Mouse (Mus musculus) gastrocnemius, adult 8-10 months (tissue): Measurements from ENCODE around the gene Jade2. TPM values are rescaled to one million over a fixed set of nuclear protein-coding genes. Genes with fewer than 3 reads are reported as not detected.

Source experiments
- DNase-seq, 2 experiments: peaks; one replicate each; pipeline ENCODE4 v3.0.0; 2022; ENCODE audit warnings: low spot score in 2 of 2
- total RNA-seq, 4 experiments: library from RNA; stranded (reverse); gene quantifications; 2 replicates each; pipeline ENCODE4 v1.2.4; 2022

The Jade2 gene
- 10 to 100 TPM in 1 of 4 experiments, 1 to 10 TPM in 3; 4.4 to 10.0 (median 9.1) TPM for total RNA-seq

DNA sequence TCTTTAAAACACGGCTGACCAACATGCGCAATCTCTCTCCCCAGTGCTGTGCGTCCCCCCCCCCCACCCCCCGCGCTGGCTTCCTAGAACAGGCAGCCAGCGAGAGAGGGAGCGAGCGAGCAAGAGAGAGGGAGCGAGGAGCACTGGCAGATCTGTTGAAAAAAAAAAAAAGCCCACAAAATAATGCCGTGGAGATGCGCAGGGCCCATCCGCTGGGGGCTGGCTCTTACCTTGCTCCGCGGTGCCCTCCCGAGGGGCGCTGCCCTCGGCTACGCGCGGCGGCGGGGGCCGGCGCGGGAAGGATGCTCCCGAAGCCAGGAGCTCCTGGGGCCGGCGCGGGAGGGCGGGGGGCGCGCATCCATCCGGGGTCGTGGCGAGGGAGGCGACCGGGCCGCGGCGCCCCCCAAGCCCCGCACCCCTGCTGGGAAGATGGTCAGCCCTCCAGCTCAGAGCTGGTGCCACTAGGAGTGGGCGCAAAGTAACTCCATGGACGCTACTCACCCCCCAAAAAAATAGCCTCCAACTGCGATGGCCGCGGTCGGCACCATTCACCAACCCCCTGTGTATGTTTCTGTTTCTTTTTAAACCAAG, at the start of gene Jade2:
TSS of gene Jade2 (minus strand) at position 573 of the 591 bp plus-strand sequence.
- DNase-seq: peak in 1 of 2 experiments; percentile 39

DNA sequence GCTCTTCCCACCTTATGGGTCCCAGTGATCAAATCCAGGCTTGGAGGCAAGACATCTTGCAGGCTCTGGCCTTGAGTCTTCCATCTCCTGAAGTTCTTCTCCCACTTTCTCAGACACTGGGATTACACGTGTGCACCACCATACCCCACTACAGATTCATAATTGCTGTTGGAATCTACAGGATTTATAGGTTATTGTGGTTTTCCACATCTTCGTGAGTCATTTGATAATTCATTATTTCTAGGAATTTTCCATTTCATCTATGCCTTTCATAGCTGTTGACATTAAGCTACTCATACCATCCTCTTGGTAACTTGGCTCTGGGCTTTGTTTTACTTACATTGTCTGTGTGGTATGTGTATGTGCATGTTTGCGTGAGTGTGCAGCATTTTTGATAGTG, 46.8 kb upstream of the Jade2 start:
- DNase-seq: no peak

DNA sequence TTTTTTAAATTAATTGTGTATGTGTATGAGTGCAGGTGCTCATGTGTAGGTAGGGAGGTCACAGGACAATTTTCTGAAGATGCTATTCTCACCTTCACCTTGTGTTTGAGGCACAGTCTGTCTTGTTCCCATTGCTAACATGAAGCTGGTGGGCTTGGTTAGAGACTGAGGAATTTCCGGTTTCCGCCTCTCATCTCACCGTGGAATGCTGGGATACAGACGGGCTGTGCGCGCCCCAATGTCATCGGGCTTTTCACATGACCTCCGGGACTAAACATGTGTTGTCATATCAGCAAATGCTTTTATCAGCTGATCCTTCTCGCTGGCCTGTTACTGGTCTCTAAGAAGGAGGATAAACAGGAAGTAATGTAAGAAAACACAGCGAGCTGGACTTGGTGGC, 42.2 kb upstream of the Jade2 start:
- DNase-seq: no peak

DNA sequence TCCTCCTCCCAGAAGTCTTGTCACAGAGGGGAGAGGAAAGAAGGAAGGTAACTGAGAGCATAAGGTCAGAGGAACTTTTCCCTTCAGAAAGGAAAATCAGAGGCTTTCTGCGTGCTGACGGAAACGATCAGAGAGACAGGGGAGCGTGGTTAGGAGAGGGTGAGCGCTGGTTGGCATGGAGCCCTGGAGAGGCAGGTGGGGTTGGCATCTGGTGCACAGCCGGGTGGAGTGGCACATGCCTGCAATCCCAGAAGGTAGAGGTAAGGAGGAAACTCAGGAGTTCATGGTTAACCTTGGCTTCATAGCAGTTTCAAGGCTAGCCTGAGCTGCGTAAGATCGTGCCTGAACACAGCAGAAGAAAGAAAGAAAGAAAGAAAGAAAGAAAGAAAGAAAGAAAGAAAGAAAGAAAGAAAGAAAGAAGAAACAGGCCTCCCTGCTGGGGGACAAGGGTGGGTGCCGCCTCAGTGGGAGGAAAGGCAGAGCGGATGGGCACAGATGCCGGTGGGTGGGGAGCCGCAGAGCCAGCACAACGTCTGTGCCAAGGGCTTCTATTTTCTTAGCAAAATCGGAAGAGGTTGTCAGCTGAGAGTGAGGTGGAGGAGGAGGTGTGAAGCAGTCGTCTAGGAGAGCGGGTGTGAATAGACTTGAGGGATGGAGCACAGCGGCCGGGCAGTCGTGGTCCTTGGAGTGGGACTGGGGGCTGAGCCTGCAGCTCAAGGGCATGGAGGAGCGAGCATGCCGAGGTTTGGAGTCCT, 41.0 kb upstream of the Jade2 start:
- no peak for DNase-seq

DNA sequence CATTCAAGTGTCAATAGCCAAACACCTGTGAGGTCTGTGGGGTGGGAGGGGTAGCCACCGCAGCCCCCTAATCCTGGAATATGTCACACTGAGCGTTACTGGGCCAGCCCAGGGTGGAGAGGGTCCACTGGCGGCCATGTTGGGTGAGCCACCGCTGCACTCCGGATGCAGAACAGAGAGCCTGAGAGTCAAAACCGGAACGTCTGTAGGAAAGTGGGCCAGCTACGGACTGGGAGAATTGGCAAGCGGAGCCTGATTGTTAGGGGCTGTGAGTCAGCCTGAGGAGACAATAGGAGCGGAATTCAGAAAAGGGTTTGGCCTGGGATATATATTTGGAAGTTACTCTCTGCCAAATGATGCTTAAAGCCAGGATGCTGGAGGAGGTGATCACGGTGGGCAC, 39.9 kb upstream of the Jade2 start:
- DNase-seq: no peak

DNA sequence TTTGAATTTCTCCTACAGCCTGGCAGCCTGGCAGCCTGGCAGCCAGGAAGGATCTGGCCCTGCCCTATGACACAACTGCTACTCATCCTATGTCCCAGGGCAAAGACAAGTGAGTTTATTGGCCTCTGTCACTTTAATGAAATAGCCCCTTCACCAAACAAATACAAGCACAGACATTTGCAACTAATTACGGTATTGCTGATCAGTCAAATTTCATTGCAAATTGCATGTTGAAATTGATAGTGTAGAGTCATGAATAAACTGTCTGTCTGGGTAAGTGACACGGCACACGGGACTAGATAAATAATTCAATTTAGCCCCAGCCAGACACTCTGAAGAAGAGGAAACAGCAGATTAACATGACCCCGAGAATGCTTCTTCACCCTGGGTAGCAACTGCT, 38.6 kb upstream of the Jade2 start:
- DNase-seq: no peak

DNA sequence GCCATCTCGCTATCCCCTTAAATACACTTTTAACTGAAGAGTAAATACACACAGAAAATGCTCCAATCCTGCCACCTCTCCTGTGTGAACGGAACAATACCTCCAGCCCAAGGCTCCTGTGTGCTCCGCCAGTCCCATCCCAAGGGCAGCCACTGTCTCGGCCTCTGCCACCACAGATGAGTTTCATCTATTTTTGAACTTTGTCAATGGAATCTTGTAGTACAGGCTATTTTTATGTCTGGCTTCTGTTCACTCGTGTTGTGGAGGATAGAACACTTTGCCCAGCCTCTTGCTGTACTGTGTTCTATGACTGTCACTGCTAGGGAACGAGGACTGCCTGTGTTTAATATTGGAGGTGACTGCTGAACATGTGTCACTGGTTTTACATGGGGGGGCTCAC, 28.2 kb upstream of the Jade2 start:
- peak in 1 of 2 experiments; percentile 46 for DNase-seq

DNA sequence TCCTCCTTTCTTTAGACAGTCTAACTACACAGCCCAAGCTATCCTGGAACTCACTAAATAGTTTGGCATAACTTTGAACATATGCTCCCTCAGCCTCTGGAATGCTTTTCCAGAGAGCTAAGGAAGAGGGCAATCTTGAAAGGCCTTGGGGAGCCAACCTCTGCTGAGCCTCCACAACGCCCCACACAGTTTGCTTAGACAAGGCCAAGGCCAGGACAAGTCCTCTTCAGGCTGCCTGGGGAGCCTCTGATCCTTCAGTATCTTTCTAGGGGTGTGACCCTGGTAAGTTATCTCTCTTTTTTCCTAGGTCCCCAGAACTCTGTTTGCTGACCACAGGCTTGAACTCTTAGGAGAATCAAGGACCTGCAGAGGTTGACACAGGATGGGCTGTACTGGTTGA, 26.6 kb upstream of the Jade2 start:
- DNase-seq: no peak

DNA sequence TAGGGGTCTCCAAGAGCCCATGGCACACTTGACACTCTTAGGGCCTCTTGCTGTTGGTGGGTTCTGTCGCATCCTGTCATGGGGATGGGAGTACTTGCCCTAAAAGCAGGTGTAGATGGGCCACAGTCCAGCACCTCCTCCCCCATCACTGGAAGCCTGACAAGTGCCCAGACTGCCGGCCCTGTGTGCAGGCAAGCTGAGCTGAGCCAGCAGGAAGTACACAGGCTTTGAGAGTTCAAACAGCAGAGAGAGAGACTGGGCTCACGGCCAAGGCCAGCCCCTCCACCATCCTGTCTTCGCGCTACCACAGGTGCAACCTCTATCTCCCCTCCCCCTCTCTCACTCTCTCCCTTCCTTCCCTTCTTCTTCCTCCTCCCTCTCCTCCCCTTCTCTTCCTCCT, 26.2 kb upstream of the Jade2 start:
- no peak for DNase-seq

DNA sequence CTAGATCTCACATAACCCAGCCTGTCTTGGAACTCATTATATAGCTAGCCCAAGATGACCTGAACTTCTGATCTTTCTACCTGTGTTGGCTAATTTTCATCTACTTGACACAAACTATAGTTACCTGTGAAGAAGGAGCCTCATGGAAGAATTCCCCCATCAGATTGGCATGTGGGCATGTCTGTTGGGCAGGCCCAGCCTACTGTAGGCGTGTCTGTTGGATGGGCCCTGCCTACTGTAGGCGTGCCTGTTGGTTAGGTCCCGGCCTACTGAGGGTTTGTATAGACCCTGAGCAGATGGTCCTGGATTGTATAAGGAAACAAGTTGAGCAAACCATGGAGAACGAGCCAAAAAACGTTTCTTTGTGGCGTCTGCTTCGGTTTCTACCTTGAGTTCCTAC, 24.3 kb upstream of the Jade2 start:
- no peak for DNase-seq

DNA sequence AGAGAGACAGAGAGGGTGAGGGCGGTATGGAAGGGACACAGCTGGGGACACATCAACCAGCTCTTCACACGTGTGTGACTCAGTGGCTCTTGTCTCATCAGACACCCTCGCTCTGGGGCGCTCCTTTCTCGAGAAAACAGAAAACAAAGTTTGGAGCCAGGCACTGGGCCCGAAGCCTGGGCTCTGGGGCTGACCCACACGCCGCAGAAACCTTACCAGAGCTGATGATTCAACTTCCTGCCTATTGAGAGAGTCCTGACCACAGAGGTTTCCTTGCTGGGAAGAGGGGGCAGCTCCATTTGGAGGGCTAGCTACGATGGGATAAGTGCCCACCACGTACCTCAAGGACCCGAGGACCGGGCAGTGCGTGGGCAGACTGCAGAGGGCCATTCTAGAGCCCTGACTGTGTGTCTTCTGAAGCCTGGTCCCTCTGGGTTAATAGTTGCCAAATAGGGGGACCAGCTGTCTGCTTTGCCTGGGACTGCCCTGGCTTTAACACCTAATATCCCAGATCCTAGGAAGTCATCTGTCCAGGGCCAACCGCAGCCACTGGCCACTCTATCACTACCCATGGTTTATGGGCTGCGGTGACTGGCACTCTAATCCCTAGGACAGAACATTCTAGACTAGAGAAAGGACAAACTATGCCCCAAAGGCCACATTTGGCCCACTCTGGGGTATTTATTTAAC, 23.7 kb upstream of the Jade2 start:
- DNase-seq: no peak

DNA sequence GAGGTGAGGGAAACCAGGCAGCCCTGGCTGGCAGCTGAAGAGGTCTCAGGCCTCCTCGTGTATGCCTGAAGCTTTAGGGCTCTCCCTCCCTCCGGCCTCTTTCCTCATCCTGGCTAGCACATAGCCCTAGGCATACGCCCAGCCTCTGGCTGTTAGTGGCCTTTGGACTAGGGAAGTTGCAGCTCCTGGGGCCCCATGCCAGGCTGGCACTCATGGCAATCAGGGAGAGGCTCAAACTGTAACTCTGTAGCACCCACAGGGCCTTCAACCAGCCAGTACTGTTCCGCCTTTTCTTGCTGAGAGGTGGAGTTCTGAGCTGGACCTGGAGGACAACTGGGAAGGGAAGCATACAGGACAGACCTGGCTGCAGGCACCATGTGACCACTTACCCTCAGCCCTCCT, 19.5 kb upstream of the Jade2 start:
- DNase-seq: peak; percentile 90 to 94

DNA sequence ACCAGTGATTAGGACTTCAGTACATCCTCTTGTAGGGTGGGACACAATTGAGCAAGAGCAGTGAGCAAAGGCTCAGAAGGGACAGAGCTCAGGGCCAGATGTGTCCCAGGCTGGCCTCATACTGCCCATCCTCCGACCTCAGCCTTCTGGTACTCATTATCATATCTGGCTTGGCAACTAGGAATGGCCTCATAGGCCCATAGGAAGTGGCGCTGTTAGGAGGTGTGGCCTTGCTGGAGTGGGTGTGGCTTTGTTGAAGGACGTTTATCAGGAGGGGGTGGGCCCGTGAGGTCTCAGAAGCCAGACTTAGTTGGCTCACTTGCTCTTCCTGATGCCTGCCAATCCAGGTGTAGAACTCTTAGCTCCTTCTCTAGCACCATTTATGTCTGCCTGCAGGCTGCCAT, 18.3 kb upstream of the Jade2 start:
- DNase-seq: no peak

DNA sequence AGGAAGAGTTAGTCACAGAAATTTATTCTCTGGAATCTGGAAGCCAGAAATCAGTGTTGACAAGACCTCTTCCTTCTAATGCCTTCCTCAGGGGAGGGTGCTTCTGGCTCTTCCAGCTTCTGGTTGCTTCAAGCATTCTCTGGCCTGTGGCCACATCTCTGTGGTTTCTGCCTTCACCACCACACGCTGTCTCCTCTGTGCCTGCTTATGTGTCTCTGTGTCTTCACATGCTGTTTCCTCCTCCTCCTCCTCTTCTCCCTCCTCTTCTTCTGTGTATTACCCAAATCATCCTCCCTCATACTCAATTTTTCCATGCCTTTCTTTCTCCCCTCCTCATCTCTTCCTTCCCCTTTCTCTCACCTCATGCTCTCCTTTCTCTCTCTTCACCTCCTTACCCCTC, 17.6 kb upstream of the Jade2 start:
- DNase-seq: no peak

DNA sequence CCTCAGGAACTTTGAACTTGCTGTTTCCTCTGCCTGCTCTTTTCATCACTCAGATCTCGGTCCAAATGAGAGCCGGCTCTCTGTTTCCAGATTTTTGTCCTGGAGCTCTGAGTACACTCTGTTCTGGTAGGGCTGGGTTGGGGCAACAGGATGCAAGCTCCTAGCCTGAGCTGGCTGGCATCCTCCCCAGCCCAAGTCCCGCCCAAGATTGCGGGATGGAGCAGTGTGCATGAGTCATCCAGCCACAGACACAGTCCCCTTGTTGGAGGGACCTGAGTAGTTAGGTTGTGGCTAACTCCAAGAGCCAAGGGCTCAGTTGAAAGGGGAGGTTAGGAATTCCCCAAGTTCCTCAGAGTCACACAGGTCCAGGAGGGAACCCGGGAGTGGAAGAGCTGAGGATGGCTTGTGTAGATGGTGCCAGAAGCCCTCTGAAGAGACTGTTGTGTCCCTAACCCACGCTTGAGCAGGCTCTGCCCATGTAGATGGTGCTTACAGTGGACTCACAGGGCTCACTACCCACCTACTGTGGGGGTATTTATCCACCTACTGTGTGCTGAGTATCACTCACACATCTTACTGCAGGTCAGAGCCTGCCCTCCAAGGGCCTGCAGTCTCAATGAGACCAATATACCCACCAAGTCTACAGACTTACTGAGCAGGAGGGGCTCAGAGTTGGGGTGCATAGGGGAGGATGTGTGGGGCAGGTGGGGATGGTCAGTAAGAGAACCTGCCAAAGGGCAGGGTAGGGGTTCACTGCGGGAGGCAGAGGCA, 17.0 kb upstream of the Jade2 start:
- DNase-seq: peak; percentile 70 to 83

DNA sequence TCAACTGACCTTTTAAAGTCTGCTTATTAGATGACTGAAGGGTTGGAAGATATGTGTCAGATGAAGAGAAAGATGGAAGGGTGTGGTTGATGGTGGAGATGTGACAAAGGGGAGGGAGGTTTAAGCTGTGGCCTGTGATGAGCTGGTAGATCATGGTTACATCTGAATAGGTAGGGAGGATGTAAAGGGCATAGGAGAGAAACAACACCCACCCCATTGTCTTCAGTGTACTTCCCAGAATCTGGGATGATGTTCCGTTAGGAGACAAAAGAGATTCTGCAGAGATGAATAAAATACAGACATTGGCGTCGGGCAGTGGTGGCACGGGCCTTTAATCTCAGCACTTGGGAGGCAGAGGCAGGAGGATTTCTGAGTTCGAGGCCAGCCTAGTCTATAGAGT, 15.7 kb upstream of the Jade2 start:
- DNase-seq: no peak

DNA sequence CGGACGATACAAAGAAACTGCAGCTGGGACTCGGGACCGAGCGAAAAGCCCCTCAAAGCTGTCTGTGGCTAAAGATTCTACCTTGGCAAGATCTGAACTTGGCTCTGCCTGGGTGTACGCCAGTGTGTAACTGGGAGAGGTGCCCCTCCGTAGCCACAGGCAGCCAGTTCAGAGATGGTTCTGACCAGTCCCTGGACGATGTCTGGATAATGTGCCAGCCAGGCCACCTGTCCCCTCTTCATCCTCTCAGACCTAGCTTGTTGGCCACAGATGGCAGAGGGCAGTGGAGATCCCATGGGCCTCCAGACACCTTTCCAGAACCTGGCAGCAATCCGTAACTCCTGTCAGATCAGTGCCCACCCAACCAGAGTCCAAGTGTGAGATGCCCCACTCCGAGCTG, 9.8 kb upstream of the Jade2 start:
- DNase-seq: no peak

DNA sequence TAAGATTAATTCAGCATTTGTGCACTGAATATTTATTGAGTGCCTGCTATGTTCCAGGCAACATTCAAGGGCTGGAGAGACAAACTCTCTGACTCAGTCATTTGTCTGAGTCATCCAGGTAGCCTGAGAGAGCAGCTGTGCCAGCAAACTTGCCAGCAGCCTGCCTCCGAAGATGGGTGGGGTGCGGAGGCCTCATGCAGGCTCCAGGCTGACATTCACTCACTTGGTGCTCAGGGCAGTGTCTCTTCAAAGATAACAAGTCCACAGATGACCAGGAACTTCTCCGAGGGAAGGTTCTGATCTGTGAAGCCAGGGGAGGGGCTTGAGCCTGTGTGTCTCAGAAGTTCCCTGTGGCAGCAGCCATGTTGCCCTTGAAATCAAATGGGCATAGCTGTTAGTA, 8.6 kb upstream of the Jade2 start:
- DNase-seq: no peak

DNA sequence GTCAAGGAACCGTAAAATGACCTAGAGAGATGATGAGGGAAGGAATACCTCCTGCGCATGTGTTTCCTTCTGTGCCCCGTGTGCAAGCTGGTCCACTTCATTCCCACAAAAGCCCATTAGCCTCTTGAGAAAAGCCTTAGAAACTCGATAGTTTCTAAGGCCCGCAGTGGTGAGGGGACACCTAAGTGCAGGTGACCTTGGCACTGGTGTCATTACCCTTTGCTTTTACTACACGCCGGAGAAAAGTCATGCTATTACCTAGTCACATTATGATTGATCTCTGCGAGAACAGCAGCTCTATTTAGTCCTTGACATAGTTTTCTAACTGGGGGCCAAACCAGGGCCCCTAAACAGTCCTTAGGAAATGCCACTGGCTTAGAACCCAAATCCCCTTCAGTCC, 3.2 kb upstream of the Jade2 start:
- no peak for DNase-seq

DNA sequence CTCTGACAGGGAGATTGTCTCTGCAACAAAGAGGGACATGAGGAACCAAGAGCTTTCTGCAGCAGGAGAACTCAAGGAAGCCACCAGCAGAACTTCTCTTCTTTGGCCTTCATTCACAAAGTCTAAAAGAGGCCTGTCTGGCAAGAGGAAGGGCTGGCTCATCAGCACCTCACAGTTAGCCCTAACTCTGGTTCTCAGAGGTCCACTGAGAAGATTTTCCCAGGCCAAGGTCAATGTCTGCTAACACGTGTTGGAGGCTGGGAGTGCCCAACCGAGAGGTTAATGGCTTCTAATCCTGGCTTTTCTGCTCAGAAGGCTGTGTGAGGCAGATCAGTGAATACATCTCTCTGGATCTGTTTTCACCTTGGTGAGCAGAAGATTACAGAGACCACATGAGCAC, 2.1 kb upstream of the Jade2 start:
- no peak for DNase-seq

DNA sequence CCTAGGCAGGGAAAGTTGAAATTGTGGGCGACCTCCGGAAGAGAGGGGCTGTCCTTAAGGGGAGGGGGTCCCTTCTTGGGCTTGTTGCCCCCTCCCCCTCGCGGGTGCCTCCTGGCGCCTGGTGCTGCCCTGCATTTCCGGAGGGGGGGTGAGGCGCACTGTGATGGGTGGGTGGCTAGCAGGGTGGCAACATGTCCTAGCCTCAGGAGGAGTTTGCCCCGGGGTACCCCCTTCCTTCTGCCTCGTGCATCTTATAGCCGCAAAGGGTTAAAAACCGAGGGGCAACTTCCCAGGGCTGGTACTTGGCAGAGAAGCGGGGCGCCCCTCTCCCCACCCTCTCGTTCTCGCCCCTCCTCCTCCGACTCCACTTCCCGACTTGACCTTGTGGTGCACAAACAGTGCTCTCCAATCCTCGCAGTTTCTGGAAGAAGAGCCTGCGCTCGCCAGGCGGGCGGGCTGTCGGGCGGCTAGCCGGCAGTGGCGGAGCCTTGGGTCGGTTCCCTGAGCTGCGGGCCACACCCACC, 1.1 kb upstream of the Jade2 start:
- peak; percentile 80 to 83 for DNase-seq
